Mouse (Mus musculus) gastrocnemius, adult 8-10 months (tissue): Measurements from ENCODE around the gene Plk3. TPM values are rescaled to one million over a fixed set of nuclear protein-coding genes. Genes with fewer than 3 reads are reported as not detected.

Experiments
- DNase-seq, 2 experiments: peaks; one replicate each; pipeline ENCODE4 v3.0.0; 2022; ENCODE audit warnings: low spot score in 2 of 2
- total RNA-seq, 4 experiments: library from RNA; stranded (reverse); gene quantifications; 2 replicates each; pipeline ENCODE4 v1.2.4; 2022

The Plk3 gene
- total RNA-seq, 4 experiments from 2014 or later = 0.29 to 0.89 (median 0.46) TPM

DNA sequence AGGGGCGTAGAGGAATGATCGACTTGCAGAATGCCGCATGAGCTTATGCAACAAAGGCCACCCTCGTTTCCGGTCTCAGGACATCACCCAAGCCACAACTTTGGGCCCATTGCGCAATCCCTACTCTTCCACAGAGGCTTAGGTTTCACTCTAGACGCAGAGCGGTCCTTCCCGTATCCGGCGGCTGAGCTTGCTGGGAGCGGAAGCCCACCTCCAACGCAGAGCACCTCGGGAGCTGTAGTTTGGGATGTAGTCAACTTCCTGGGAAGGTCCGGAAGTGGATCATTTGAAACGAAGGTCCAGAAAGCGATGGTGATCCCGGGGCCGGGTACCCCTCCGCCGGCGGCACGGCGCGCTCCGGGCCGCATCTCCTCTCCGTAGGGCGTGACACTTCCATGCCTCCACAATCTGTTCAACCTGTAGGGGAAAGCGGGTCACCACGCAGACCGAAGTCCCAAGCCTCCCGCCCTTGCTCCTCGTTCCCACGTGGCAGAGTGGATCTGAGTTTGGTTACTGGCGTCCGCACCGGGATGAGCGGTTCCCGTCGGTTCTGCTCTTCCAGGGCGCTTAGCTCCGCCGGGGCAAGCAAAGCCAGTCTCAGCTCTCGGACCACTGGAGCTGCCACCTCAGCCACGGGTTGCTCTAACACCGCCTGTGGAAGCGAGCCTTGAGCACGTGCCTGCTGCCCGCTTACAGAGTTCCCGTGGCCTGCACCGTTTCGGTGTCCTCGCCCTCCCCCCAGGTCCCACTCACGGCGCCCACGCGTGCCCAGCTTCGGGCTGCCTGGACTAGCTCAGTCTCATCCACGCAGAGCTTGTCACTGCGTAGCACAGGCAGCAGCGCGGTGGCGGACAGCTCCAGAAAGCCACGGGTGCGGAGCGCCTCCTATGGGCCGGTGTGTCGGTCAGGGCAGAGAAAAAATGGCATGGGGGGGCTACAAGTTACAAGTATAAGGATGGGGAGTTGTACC lies 13.0 kb downstream of the Plk3 start:
- peak; percentile 93 to 96 for DNase-seq

DNA sequence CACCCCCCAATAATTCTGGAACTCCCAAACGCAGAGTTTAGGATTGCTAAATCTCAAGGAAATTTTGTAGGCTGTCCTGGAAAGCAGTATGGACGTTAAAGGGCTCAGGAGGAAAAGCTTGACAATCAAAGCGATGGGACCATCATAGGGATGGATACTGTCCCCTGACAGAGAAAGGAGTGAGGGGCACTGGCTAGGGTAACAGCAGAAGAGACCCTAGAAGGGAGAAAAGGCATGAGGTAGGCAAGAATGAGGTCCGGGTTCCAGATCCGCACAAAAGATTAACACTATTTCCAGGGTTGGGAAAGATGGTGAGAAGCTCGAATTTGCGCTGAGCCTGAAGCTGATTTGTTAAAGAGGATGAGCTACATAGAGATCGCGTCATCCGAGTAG lies 13.7 kb downstream of the Plk3 start:
- DNase-seq = no peak

DNA sequence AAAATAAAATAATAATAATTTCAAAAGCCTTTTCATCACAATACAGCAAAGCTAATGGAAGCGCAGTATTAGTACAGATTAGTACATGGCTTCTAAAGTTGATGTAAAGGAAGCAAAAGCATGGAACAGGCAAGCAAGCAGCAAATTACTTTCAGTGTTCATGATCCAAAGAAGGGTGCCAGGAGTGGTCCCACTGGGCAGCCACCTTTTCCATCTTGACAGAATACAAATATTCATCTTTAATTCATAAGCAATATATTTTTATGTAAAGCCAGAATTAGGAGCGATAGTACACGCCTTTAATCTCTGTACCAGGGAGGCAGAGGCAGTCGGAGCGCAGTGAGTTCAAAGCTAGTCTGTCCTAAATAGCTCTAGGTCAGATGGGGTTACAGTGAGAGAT lies 14.1 kb downstream of the Plk3 start:
- DNase-seq = no peak

DNA sequence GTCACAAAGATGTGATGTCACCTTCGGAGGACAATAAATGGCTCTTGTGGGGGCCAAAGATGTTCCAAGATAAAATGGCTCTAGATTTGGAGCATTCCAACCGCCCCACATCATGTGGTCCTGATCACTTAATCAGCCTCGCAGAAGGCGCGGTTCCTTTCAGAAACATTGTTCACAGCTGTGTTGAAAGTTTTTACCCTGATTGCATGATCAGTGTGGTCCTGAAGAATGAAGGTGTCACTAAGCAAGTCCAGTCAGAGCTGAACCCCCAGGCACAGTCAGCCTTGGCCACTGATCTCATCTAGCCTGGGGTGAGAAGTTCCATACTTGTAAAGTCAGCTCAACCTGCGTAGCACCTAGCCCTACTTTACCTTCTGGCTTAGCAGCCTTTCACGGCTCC lies 15.8 kb downstream of the Plk3 start:
- no peak for DNase-seq

DNA sequence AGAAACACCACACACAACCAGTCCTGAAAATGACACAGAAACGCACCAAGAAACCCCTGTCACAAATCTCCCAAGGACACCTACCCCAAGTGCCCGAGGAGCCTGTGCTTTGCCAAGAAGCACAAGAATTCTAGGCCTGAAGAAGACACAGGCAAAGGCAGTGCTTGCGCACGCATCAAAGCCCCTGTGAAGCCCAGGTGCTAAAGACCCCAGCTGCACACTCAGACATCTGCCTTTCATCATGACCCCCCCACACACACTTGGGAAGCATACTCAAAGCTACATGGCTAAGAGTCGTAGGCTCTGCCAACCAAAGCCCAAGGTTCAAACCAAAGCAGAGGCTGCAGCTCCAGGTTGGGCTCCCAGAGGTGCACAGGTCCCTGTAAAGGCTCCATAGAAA lies 18.2 kb downstream of the Plk3 start:
- no peak for DNase-seq

DNA sequence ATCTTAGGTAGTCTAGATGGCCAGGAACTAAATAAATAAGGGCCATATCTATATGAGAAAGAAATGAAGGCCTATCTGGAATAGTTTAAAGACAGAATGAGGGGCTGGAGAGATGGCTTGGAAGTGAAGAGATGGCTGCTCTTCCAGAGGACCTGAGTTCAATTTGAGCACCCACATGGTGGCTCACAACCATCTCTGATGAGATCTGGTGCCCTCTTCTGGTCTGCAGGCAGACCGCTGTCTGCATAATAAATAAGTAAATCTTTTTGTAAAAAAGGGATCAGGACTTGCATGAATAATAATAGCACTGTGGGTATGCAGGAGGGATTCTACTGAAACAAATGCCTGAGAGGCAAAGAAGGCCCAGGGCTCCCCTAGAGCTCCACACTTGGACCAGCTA lies 20.5 kb downstream of the Plk3 start:
- DNase-seq = no peak

DNA sequence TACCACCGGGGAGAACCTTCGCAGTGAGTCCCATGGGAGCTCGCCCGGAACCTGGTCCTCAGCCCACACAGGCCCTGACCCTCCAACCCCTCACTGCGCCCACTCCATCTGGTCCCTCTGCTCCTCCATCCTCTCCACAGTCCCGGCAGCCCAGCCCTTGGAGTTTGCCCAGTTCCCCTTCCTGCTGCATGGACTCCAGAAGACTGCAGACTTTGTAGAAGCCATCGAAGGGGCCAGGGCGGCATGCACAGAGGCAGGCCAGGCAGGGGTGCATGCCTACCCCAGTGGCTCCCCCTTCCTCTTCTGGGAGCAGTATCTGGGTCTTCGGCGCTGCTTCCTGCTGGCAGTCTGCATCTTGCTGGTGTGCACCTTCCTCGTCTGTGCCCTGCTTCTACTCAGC lies 22.8 kb downstream of the Plk3 start:
- no peak for DNase-seq

DNA sequence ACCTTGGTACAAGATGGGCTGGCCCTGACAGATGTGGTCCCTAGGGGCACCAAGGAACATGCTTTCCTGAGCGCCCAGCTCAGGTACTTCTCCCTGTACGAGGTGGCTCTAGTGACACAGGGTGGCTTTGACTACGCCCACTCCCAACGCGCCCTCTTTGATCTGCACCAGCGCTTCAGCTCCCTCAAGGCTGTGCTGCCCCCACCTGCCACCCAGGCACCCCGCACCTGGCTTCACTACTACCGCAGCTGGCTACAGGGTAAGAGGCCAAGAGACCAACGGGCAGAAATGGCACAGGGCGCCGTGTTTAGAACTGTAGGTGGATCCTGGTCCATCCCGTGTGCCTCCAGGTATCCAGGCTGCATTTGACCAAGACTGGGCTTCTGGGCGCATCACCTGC lies 23.5 kb downstream of the Plk3 start:
- DNase-seq = no peak

DNA sequence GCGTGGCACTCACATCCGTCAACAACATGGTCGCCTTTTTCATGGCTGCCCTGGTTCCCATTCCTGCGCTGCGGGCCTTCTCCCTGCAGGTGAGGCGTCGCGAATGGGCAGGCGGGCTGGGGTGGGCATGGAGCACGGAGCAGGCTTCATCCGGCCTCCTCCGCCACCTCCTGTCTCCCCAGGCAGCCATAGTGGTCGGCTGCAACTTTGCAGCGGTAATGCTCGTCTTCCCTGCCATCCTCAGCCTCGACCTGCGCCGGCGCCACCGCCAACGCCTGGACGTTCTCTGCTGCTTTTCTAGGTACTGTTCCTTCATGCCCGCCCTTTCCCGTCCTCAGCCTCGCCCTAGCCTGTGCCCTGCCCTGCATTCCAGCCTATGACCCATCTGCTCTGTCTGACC lies 24.4 kb downstream of the Plk3 start:
- no peak for DNase-seq

DNA sequence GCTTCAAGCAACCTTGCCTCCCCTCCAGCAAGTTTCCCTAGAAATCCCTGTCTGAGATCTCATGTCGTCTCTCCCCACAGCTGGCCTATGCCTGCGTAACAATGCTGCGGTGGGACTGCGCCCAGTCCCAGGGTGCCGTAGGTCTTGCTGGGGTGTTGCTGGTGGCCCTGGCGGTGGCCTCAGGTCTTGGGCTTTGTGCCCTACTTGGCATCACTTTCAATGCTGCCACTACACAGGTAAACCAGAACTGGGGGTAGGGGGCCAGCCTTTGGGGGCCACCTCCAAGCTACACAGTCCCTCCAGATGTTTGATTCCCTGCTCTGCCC lies 25.3 kb downstream of the Plk3 start:
- no peak for DNase-seq

DNA sequence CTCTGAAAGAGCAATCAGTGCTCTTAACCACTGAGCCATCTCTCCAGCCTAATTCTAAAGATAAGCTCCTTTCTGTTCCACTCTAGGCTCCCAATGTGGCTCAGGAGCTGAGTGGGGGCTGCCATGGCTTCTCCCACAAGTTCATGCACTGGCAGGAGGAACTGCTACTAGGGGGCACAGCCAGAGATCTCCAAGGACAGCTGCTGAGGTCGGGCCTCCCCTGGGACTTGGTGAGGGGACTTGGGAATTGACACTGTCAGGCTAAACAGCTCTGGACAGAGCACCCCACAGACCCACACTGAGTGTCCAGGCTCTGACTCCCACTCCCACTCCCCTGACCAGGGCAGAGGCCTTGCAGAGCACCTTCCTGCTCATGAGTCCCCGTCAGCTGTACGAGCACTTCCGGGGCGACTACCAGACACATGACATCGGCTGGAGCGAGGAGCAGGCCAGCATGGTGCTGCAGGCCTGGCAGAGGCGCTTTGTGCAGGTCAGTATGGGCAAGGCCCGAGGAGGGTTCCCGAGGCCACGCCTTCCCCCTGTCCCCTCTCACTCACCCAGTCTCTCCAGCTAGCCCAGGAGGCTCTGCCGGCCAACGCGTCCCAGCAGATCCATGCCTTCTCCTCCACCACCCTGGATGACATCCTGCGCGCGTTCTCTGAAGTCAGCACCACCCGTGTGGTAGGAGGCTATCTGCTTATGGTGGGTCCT lies 25.8 kb downstream of the Plk3 start:
- DNase-seq = no peak

DNA sequence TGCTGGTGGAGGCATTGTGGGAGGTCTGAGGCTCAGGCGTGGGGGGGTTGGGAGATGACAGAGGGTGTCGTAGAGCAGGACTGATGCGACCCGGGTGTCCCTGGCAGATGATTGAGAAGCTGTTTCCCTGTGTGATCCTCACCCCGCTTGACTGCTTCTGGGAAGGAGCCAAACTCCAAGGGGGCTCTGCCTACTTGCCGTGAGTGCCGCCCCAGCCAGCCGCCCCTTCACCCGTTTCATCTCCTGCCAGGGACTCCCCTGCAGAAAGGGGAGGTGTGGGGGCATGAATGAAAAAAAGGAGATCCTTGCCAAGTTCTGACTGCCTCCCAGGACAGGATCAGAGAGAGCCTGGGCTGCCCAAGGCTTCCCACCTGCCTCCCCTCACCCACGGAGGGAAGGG lies 28.6 kb downstream of the Plk3 start:
- DNase-seq = no peak

DNA sequence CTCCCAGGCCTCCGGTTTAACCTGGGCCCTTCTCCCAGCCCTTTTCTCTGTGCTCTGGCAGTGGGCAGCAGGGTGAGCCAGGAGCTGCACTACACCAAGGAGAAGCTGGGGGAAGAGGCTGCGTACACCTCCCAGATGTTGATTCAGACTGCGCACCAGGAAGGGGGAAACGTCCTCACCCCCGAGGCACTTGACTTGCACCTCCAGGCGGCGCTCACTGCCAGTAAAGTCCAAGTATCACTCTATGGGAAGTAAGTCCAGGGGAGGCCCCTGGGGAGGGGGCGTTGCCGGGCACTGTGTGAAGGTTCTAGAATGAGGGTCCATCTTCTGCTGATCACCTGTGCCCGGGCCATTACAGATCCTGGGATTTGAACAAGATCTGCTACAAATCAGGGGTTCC lies 29.1 kb downstream of the Plk3 start:
- DNase-seq = no peak

DNA sequence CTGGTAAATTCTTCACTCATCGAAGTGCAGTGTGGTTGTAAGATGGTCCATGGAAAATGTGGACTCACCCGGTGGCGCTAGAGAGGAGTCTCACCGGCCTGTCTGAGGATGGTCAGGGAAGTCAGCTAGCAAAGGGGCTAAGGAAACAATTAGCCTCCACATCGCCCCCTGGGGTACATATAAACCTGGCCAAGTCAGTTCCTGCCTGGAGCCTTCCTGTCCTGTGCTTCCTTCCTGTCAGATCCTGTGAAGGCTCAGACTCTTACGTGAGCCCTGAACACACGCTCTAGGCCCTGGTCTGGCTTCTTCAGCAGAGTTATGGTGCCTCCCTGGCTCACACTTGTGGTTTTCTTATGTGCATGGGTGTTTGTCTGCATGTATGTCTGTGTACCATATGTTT lies 32.5 kb downstream of the Plk3 start:
- DNase-seq = no peak

DNA sequence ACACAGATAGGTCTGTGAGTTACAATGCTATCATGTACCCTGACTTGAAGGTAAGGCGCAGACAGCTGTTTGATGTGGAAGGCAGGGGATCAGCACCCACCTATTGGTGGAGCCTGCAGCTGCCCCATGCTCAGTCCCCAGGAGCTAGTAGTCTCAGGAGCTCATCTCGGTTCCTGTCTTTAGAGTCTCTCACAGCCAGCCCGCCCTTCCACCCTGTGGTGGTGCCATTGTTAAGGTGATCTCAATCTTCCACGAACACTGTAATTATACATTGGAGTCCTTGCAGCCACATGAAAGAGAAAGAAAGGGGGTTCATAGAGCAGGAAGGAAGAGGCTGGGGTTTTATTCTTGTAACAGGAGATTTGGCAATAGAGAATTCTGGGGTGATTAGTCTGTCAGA lies 33.7 kb downstream of the Plk3 start:
- DNase-seq = no peak

DNA sequence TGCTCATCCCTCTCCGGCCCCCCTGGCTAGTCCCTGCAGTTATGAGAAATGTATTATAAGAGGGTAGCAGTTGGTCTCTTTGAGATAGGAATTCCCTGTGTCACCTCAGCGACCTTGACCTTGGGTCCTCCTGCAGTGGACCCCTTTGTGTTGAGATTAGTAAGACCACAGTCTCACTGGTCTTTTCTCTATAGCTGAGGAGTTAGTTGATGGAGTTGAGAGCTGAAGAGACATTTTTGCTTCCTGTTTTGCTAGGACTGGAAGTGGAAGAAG lies 35.1 kb downstream of the Plk3 start:
- no peak for DNase-seq

DNA sequence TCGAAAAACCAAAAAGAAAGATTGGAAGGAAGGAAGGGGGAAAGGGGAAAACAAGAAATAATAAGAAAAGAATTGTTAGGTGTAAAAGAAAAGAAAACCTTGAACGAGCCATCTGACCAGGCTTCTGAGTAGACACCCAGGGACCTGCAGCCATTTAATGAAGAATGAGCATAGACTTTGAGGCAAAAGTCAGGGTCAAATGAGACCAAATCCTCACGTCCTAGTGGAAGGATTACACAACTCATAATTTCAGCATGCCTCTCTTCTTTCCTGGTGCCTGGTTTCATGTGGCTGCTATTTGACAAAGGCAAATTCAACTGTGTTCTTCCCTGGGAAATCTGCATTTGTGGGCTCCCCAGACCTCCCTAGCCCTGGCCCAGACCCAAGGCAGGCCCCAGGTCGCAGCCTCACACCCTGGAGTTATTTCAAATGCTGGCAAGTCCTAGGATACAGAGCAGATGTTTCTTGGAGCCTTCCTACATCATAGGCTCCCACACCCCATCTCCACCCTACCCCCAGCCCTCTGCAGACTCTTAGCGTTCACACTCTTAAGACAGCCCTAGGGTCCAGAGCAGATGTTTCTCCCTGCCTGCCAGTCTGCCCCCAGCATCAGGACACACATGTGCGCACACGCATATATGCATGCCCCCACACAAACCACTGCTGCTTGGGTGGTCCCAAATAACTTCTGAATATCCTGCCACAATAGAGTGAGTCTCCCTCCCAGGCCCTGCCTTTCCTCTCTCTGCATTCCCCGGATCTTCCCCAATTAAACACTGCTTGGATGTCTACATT lies 35.6 kb downstream of the Plk3 start:
- no peak for DNase-seq

DNA sequence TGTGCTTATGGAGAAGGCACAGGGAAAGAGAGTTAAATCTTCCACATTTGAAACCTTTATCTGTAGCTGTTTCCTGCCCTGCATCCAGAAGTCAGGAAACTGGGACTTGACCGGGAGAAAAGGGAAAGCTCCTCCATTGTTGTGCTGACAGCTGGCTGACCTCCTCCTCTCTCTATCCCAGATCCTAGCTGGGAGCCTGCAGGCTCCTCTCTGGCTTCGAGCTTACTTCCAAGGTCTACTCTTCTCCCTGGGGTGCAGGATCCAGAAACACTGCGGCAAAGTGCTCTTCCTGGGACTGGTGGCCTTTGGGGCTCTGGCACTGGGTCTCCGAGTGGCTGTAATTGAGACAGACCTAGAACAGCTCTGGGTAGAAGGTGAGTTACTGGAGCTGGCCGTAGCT lies 37.1 kb downstream of the Plk3 start:
- DNase-seq = no peak

DNA sequence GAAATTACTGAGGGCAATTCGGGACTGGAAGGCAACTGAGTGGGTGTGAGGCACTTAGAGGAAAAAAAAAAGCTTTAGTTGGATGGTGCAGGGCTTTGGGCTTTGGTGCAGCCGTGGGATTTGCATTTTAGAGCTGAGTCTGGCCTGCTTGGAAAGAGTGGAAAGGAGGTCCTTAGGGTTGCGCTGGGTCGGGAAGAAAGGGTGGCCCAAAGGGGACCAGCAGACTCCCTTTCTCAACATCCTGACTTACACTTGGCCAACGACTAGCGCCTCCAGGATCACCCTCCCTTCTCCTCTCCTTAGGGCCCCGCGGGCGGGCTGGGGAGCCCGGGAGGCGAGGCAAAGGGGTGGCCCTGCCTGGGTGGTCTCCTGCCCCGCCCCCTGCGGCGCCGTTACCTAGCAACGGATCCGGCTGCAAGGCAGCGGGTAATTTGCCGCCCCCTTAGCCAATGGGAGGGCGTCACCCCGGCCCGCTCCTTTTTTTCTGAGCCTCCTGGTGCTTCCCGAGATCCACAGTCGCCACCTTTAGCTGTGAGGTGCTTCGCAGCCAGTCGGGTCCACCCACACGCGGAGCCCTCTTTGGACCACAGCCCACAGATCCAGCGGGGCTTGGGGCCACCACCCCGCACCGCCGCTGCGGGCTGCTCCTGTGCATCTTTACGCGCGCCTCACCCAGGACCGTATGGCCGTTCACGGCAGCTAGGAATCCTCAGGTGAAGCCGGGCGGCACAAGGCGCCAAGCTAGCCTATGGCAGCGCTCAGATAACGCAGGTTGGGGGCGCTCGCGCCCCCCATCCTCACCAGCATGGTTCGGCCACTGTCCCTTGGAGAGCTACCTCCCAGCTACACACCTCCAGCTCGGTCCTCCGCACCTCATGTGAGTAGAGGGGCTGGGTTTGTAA lies 38.0 kb downstream of the Plk3 start, which contains the start of gene Ptch2:
Gene Ptch2 (plus strand): TSS at position 525 of the 902 bp plus-strand sequence.
- peak; percentile 57 to 73 for DNase-seq

DNA sequence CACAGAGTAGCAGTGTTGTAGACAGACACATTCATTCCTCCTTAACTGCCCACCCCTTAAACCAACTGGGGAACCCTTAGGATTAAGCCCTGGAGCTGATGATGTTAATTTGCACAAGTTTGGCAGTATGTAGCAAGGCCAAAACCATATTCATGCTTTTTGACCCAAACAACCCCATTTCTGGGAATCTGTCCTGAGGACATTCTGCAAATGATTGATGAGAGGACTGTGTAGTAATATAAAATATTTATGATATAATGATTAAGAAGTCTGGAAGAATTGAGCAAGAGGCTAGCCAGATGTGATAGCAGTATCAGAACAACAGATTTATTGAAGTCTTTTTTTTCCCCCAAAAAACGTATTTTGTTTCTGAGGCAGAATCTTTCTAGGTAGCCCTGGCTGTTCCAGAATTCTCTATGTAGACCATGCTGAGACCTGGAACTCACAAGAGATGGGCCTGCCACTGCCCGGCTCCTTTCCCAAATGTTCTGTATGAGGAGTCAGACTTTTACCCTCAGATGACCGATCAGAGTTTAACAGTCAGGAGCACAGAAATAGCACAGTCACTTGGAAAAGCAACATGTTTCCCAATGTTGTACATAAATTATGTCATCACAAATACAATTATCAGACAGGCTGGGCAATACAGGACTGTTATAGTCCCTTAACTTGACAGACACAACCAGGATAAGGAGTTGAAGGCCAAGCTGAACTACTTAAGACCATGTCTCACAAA lies 39.0 kb downstream of the Plk3 start:
- no peak for DNase-seq

DNA sequence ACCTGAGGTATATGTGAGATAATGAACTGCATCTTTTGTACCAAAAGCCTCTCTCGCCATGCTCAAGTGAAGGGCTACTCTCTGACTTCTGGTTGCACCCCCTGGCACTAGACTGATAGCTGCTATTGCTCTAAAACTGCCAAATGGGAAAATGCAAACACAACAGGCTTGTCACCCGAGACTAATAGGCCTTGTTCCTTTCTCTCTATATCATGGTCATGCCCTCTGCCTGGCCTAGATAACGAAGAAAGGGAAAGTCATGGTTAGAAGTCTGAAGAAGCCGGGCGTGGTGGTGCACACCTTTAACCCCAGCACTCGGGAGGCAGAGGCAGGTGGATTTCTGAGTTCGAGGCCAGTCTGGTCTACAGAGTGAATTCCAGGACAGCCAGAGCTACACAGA lies 43.2 kb downstream of the Plk3 start:
- DNase-seq = no peak
